Mouse (Mus musculus) forebrain, postnatal 0 days (tissue): Measurements from ENCODE around the gene Mars. TPM values are rescaled to one million over a fixed set of nuclear protein-coding genes. Genes with fewer than 3 reads are reported as not detected.

Experiments
- ATAC-seq: fragments of 200-750 bp; cut with Nextera tagmentation; 2 replicates; pipeline ENCODE4 v1.8.0; 2017; ENCODE audit warnings: mild to moderate bottlenecking, moderate library complexity
- DNase-seq: peaks from one replicate; pipeline ENCODE4 v3.0.0-alpha.2; 2015
- H3K27ac ChIP-seq: fragments of 300-500 bp; sonication (generic); 2 replicates; pipeline ENCODE4 v1.5.1; 2014; ENCODE audit warnings: low read depth, mild to moderate bottlenecking, antibody characterized with exemption, low read length, moderate library complexity, mixed read lengths
- H3K27me3 ChIP-seq: fragments of 300-500 bp; sonication (generic); 2 replicates; pipeline ENCODE4 v1.6.1; 2014; ENCODE audit warnings: mild to moderate bottlenecking, low read length, mixed read lengths; ENCODE audit not compliant: insufficient read depth
- H3K36me3 ChIP-seq: fragments of 300-500 bp; sonication (generic); 2 replicates; pipeline ENCODE4 v1.6.1; 2014; ENCODE audit warnings: mild to moderate bottlenecking, moderate library complexity; ENCODE audit not compliant: insufficient read depth
- H3K4me1 ChIP-seq: fragments of 300-500 bp; sonication (generic); 2 replicates; pipeline ENCODE4 v1.6.1; 2014; ENCODE audit warnings: antibody characterized with exemption; ENCODE audit not compliant: insufficient read depth
- H3K4me2 ChIP-seq: fragments of 300-500 bp; sonication (generic); 2 replicates; pipeline ENCODE4 v1.6.1; 2014; ENCODE audit warnings: low read depth, mild to moderate bottlenecking, moderate library complexity
- H3K4me3 ChIP-seq: fragments of 300-500 bp; sonication (generic); 2 replicates; pipeline ENCODE4 v1.5.1; 2014; ENCODE audit warnings: low read depth, low read length, mixed read lengths
- H3K9ac ChIP-seq: fragments of 300-500 bp; sonication (generic); 2 replicates; pipeline ENCODE4 v1.6.1; 2014; ENCODE audit warnings: mild to moderate bottlenecking
- H3K9me3 ChIP-seq: fragments of 300-500 bp; sonication (generic); 2 replicates; pipeline ENCODE4 v1.6.1; 2016; ENCODE audit warnings: low read length
- CTCF ChIP-seq: sonication (generic); IDR thresholded peaks from 2 replicates; pipeline ENCODE4 v1.5.1; 2016; ENCODE audit warnings: antibody characterized with exemption, control low read depth, low read depth
- WGBS: fragments of 180-500 bp; shearing (Covaris S2); extraction: QIAGEN DNeasy Blood & Tissue Kit; methylation state at CpG from one replicate; pipeline ENCODE4 v1.1.7; 2014; 5-methylcytosine and 5-hydroxymethylcytosine counted together
- polyA plus RNA-seq: library from polyadenylated mRNA; unstranded; fragments of >200 nt; fragmentation: Nextera tagmentation; extraction: Ambion mirVana; gene quantifications from 2 replicates; pipeline ENCODE4 v1.2.1, GENCODE M21; 2015
- total RNA-seq: library from RNA; depleted of rRNA; stranded (reverse); fragments of >200 nt; gene quantifications from 2 replicates; pipeline ENCODE4 v1.2.3, GENCODE M21; 2014

Gene Mars
- total and polyA plus RNA-seq, 2 experiments from 2014 or later: 94.4 to 98.6 TPM

- WGBS: 83% methylated on average over 2 of the region's 2 CpGs
- no peak overlapping the region for H3K27ac ChIP-seq
- H3K36me3 ChIP-seq: peaks cover 91% of the 10 kb centered on the region
- no peak for DNase-seq
- no peaks in the 10 kb centered on the region for H3K9me3 ChIP-seq
- peak; percentile 54; the same call in 1 of the 2 replicates for ATAC-seq
- H3K4me1 ChIP-seq: no peaks in the 10 kb centered on the region
- H3K27me3 ChIP-seq: no peaks in the 10 kb centered on the region
- TF ChIP-seq CTCF: peak; percentile 16; the same call in 1 of the 2 replicates
- H3K4me2 ChIP-seq: no peak overlapping the region
- no peak overlapping the region for H3K4me3 ChIP-seq
- no peak overlapping the region for H3K9ac ChIP-seq
These were observed 31.9 kb downstream of the Mars start for GRCm38 (mm10) chr10:127279730-127280129.

GRCm38 (mm10) chr10:127274261-127275022 is 37.1 kb downstream of the Mars start:
- 88% methylated on average over 11 of the region's 11 CpGs for WGBS
- Histone ChIP-seq H3K27ac (no peak overlapping the region), H3K9ac (no peak overlapping the region), H3K27me3 (no peaks in the 10 kb centered on the region), H3K4me2 (no peak overlapping the region), H3K36me3 (peaks cover 87% of the 10 kb centered on the region), H3K4me1 (no peaks in the 10 kb centered on the region), H3K4me3 (no peak overlapping the region), H3K9me3 (no peaks in the 10 kb centered on the region)
- DNase-seq (no peak), ATAC-seq (no peak)
- no peak for TF ChIP-seq CTCF

- WGBS: 90% methylated on average over 5 of the region's 5 CpGs
- no peak overlapping the region for H3K27ac ChIP-seq
- peaks cover 78% of the 10 kb centered on the region for H3K36me3 ChIP-seq
- ATAC-seq (no peak), DNase-seq (no peak)
- no peaks in the 10 kb centered on the region for H3K9me3 ChIP-seq
- no peaks in the 10 kb centered on the region for H3K27me3 ChIP-seq
- TF ChIP-seq CTCF: no peak
- no peak overlapping the region for H3K4me3 ChIP-seq
- H3K4me1 ChIP-seq: peaks cover 5% of the 10 kb centered on the region
- H3K9ac ChIP-seq: no peak overlapping the region
- H3K4me2 ChIP-seq: no peak overlapping the region
These were observed 39.2 kb downstream of the Mars start for GRCm38 (mm10) chr10:127272371-127272770.

GRCm38 (mm10) chr10:127269884-127270283 is 41.7 kb downstream of the Mars start:
- Histone ChIP-seq H3K36me3 (peaks cover 54% of the 10 kb centered on the region), H3K4me1 (peaks cover 11% of the 10 kb centered on the region), H3K4me3 (no peak overlapping the region), H3K9ac (no peak overlapping the region), H3K4me2 (no peak overlapping the region), H3K27me3 (no peaks in the 10 kb centered on the region), H3K27ac (no peak overlapping the region), H3K9me3 (no peaks in the 10 kb centered on the region)
- no peak for DNase-seq
- ATAC-seq: no peak
- WGBS: 71% methylated on average over 4 of the region's 4 CpGs
- TF ChIP-seq CTCF: no peak

- no peak overlapping the region for H3K4me2 ChIP-seq
- no peak overlapping the region for H3K4me3 ChIP-seq
- ATAC-seq: no peak
- H3K27ac ChIP-seq: no peak overlapping the region
- H3K9me3 ChIP-seq: no peaks in the 10 kb centered on the region
- no peak overlapping the region for H3K9ac ChIP-seq
- 84% methylated on average over 12 of the region's 12 CpGs for WGBS
- peaks cover 11% of the 10 kb centered on the region for H3K4me1 ChIP-seq
- no peak for DNase-seq
- no peak for TF ChIP-seq CTCF
- H3K27me3 ChIP-seq: no peaks in the 10 kb centered on the region
- H3K36me3 ChIP-seq: peaks cover 46% of the 10 kb centered on the region
These were observed 42.5 kb downstream of the Mars start for GRCm38 (mm10) chr10:127269036-127269435.

GRCm38 (mm10) chr10:127268401-127268800 is 43.2 kb downstream of the Mars start:
- peaks cover 11% of the 10 kb centered on the region for H3K4me1 ChIP-seq

GRCm38 (mm10) chr10:127267318-127267717 is 44.3 kb downstream of the Mars start:
- H3K4me3 ChIP-seq: peak overlapping the region; percentile 99
- H3K36me3 ChIP-seq: peaks cover 29% of the 10 kb centered on the region
- no peaks in the 10 kb centered on the region for H3K27me3 ChIP-seq
- peak overlapping the region; percentile 78 for H3K4me2 ChIP-seq
- H3K9me3 ChIP-seq: no peaks in the 10 kb centered on the region
- 62% methylated on average over 5 of the region's 5 CpGs for WGBS
- no peak for TF ChIP-seq CTCF
- DNase-seq (no peak), ATAC-seq (no peak)
- peak overlapping the region; percentile 94; the same call in 1 of the 2 replicates for H3K27ac ChIP-seq
- peak overlapping the region; percentile 100 for H3K9ac ChIP-seq
- peaks cover 11% of the 10 kb centered on the region for H3K4me1 ChIP-seq

More at GRCm38 (mm10) chr10:127268401-127268800, 43.2 kb downstream of the Mars start:
- 83% methylated on average over 5 of the region's 5 CpGs for WGBS
- TF ChIP-seq CTCF: no peak
- DNase-seq (no peak), ATAC-seq (no peak)
- Histone ChIP-seq H3K36me3 (peaks cover 40% of the 10 kb centered on the region), H3K27me3 (no peaks in the 10 kb centered on the region), H3K9ac (no peak overlapping the region), H3K4me3 (no peak overlapping the region), H3K27ac (no peak overlapping the region), H3K9me3 (no peaks in the 10 kb centered on the region), H3K4me2 (no peak overlapping the region)
